Mouse (Mus musculus) cerebellum, adult 9-10 months (tissue): ENCODE results near the gene Fbrsl1.
"Not testable (repeated sequence)": the region's sequence is repeated elsewhere in the genome, so short reads cannot be mapped to it uniquely, and the experiment has no call there.

Source experiments
- DNase-seq: peaks from one replicate; pipeline ENCODE4 v3.0.0; 2022

The Fbrsl1 gene

DNA sequence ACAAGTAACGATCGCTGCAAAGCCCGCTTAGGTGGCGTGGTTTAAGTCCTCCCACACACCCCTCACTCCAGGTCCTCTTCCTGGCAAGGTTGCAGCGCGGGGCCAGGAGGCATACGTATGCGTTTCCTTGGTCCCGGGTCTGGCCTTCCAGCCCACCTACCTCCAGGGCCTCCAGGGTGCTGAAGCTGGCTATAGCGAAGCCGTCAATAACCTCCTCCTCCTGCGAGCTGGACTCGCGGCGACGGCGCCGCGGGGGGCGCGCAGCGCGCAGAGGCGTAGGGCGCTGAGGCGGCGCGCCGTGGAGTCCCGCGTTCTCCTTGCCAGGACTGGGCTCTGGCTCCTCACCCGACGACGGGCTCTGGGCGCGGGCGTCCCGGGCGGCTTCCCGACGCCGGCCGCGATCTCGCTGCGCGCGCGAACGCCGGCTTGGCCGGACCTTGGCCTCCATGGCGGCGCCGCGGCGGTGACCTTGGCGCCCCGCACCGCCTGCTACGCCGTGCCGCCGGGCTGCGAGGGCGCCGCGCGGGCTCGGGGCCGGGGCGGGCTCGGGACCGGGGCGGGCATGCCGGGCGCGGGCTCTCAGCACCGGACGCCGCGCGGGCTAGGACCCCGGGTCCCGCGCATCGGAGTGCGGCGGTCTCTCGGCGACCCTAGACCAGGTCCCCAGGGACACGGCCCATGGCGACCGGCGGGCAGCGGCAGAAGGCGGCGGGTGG lies 425 bp downstream of the Fbrsl1 start:
- peak; percentile 58 for DNase-seq

- peak; percentile 23 for DNase-seq
Measured at GRCm38 (mm10) chr5:110444509-110444908, 3.8 kb downstream of the Fbrsl1 start.

DNA sequence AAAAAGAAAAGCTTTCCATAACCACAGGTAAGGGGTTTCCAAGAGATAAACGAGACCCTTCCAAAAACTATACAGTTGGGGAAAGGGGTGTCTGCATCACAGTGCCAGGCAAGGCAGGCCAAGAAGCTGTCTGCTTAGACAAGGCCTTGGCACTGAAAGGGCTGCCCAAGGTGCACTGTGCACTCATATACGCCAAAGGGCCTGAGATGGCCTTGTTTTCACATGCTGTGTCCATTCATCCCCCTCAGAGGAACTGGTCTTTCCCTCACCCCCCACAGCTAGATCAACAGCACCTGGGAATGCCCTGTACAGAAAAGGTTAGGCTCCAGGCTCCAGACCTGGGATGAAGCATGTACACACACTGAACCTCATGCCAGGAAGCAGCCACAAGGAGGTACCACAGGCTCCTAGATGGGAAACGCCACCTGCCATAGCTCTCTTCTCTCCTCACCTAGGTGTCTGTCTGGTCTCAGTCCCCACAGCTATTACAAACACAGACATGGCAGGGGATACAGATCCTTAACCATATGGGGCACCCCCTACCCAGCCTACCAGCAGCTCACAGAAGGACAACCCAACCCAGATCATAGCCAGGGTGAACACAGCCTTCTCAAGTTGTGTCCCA lies 5.2 kb downstream of the Fbrsl1 start:
- DNase-seq: no peak

- peak; percentile 83 for DNase-seq
Measured at GRCm38 (mm10) chr5:110439565-110440310, 8.6 kb downstream of the Fbrsl1 start.

DNA sequence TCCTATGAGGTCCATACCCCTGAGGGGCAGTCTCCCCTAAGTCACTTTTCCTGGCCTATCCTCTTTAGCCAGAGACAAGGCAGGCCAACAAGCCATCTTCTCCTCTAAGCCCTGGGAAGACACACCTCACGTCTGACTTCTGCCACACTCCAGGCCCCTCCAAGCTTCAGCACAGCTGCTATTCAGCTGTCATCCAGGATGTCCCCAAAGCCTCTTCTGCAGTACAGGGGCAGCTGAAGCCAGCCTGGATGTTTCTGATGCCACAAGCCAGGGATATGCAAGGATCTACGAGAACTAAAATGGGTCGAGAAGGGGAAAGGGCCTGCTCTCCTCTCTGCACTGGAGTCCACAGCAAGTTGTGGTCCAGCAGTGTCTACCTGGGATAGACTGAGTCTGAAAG lies 9.7 kb downstream of the Fbrsl1 start:
- DNase-seq: no peak

DNA sequence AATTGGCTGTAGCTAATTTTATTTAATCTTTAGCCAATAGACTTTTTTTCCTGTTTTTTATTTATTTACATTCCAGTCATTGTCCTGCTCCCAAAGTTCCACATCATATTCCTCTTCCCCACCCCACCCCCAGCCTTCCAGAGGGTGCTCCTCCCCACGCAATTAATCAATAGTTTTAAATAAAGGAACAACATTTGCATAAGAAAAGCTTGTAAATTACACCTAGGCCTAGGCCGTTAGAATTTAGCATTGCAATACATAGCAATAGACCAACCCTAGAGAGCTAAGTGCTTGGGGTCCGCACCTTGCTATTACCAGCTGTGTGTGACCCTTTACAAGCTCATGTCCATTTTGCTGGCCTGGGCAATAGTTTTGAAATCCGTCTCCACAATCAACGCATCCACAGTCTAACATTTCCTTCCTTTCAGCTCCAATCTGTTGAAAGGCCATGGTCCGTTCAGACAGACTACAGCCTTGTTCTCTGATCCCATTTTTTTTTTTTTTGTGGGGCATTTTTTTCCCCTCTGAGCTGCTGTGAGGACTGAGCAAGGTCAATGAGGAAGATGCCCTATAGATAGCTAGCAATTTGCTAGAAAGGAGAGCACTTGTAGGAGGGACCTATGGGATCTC lies 10.6 kb downstream of the Fbrsl1 start:
- no peak for DNase-seq

- DNase-seq: not testable (repeated sequence)
Measured at GRCm38 (mm10) chr5:110436166-110436565, 12.1 kb downstream of the Fbrsl1 start.

- DNase-seq: no peak
Measured at GRCm38 (mm10) chr5:110434816-110435215, 13.5 kb downstream of the Fbrsl1 start.

DNA sequence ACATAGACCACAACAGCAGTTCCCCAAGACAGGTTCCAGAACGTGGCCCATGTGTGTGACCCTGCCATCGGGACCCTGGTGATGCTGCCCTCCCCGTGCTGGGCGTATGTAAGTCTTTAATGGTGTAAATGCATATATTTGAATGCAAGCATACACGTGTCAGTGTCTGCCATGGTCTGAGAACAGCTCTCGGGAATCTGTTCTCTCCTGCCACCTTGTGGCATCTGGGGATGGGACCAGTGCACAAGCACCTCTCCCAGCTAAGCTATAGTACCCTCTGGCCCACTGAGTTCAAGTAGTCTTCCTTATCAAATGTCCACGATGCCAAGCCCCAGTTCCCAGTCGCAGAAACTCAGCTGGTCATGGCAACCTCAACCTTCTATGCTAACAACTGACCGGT lies 19.3 kb downstream of the Fbrsl1 start:
- peak; percentile 78 for DNase-seq

DNA sequence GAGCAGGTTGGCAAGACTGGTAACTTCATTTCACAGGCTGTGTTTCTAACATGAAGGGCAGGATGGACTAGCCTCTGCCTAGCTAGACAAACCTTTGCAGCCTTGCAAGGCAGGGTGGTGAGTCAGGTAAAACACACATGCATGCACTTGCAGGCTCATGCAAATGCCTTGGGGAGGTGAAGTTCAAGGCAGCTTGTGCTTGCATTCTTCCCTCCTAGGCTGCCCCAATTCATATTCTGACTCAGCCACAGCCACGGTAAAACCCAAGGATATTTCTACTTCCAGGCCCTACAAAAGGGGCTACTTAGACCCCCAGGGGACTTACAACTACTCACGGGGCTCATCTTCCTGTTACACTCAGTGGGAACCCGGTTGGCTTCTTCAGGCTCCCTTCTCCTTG lies 20.0 kb downstream of the Fbrsl1 start:
- no peak for DNase-seq

DNA sequence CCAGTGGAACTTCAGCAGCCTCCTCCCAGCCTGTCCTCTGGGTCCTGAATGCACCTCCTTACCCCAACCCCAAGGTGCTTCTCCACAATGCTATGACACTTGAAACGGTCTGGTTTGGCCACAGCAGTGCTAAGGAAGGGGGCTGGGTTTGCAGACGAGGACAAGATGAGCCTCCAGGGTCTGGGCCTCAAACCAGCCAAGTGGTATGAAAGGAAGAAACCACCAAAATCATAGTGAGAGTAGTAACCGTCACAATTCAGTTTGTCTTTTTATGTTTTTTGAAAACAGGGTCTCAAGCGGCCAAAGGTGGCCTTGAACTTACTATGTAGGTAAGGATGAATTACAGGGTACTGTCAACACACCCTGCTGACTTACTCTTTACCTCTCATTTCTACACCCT lies 23.1 kb downstream of the Fbrsl1 start:
- no peak for DNase-seq

- no peak for DNase-seq
Measured at GRCm38 (mm10) chr5:110424204-110424603, 24.1 kb downstream of the Fbrsl1 start.

GRCm38 (mm10) chr5:110421393-110421792 lies 26.9 kb downstream of the Fbrsl1 start:
- DNase-seq: no peak

DNA sequence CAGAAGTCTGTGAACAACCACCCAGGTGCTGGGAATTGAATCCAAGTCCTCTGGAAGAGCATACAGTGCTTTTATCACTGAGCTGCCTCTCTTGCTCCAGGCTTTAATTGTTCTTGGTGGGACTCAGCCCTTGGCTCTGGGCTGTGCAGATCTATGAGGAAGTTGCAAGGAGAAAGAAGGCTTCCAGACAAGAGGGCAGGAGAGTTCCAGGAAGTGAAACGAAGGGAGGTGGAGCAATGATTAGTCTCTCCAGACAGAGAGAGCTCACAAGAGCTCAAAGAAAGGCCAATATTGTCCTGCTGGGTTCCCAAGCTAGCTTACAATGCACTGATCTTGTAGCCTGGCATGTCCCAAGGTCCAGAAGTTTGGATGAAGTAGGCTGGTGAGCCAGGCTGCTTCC lies 27.4 kb downstream of the Fbrsl1 start:
- no peak for DNase-seq

- DNase-seq: no peak
Measured at GRCm38 (mm10) chr5:110420201-110420600, 28.1 kb downstream of the Fbrsl1 start.

DNA sequence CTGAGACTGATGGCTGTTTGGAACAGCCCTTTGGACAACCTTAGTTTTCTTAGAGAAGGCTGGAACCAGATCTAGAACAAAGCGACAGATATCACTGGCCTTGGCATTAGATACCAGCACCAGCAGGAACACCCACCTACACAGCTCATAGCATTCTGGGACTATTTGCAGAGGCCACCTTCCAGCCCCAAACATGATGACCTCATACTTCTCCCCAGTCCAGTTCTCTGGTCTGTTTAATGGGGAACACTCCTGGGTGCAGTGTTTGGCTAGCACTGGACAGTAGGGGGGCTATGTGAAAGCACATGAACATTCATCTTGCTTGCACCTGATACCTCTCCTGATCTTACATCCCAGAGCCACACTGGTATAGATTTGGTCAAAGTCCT lies 29.8 kb downstream of the Fbrsl1 start:
- DNase-seq: no peak

- no peak for DNase-seq
Measured at GRCm38 (mm10) chr5:110417756-110418522, 30.4 kb downstream of the Fbrsl1 start.

DNA sequence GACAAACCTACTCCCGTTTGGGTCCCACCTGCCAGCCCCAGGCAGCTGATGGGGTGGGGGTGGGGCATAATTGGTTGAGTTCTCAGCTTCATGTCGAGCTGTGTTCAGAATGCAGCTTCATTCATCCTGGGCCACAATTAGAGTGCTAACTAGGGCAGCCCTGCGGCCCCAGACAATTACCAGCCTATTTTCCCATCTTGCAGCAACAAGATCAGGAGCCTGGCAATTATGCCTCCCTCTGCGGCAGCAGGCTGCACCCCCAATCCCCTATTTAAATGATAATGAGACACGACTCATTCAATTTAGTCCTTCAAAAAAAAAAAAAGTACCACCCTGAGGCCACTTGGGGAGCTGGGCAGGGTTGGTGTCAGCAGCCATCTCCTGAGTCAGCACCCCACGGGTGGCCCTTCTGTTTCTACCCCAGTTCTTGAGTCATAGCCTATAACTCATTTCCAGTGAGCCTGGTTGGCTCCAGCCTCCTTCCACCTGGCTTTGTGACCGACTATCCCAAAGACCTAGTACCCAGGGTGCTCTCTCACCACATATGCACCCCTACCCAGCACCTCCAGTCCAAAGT lies 31.4 kb downstream of the Fbrsl1 start:
- peak; percentile 83 for DNase-seq

GRCm38 (mm10) chr5:110415806-110416700 lies 32.2 kb downstream of the Fbrsl1 start:
- DNase-seq: no peak

- DNase-seq: no peak
Measured at GRCm38 (mm10) chr5:110415022-110415421, 33.3 kb downstream of the Fbrsl1 start.

DNA sequence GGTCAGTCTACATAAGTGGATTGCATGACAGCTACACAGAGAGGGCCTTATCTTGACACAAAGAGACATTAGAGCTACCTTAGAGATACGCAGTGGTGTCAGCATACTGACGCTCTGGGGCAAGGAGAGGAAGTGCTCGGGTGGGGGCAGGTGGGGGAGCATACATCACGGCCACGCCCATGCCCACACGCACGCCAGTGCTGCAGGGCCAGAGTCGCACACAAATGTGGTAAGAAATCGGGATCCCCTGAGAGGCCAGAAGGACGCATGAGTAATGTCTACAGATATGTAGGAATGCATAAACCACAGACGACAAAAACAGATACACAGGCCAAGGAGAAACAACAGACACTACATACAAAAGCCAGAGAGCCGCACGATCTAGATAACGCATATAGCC lies 35.3 kb downstream of the Fbrsl1 start:
- DNase-seq: no peak
